Mouse (Mus musculus) bone marrow macrophage, adult 2 months (primary cell): ENCODE data around the gene Kmt2e. TPM values are rescaled to one million over a fixed set of nuclear protein-coding genes. Genes with fewer than 3 reads are reported as not detected.
A peak's percentile ranks its signal among the peaks of the same experiment; 100 is the strongest.

ENCODE experiments used
- H3K27ac ChIP-seq: 2 replicates; pipeline ENCODE4 v1.5.1; 2012; ENCODE audit warnings: low read depth, low read length; ENCODE audit not compliant: insufficient read depth
- H3K4me1 ChIP-seq: 2 replicates; pipeline ENCODE4 v1.6.1; 2012; ENCODE audit warnings: low read length; ENCODE audit not compliant: control insufficient read depth, insufficient read depth
- H3K4me3 ChIP-seq: 2 replicates; pipeline ENCODE4 v1.5.1; 2012; ENCODE audit warnings: mild to moderate bottlenecking, low read length, moderate library complexity; ENCODE audit not compliant: insufficient read depth
- CTCF ChIP-seq: IDR thresholded peaks from 2 replicates; pipeline ENCODE4 v1.5.1; 2012; ENCODE audit warnings: low read depth, mild to moderate bottlenecking, low read length, moderate library complexity
- POLR2A ChIP-seq: IDR thresholded peaks from 2 replicates; pipeline ENCODE4 v1.6.1; 2012; ENCODE audit warnings: mild to moderate bottlenecking, low read depth, low read length, borderline replicate concordance
- polyA plus RNA-seq: library from polyadenylated mRNA; stranded (reverse); fragments of >200 nt; gene quantifications from 2 replicates; pipeline ENCODE4 v1.2.4, GENCODE M21; 2012; ENCODE audit not compliant: missing spikeins, insufficient read depth, insufficient read length

Gene Kmt2e
- polyA plus RNA-seq, 1 experiment, result 70.5 TPM

DNA sequence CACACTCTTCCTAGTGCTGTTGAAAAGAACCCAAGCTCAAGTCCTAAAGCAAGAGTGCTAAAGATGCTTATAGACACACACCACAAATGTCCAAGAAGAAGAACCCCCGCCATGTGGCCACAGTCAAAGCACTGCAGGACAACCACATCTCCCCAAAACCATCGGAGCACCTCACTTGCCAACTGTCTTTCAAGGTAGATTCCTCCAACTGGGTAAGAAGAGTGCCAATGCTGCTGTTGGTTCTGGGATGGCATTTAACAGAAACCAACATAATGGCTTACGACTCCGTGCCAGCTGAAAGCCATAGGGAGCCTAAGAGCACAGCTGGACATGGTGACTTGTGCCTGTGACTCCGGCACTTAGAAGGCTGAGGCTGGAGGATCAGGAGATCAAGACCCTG is 77.2 kb downstream of the Kmt2e start:
- TF ChIP-seq CTCF (no peak), POLR2A (no peak)
- Histone ChIP-seq H3K27ac (no peak overlapping the region), H3K4me3 (no peak overlapping the region), H3K4me1 (no peaks in the 10 kb centered on the region)

DNA sequence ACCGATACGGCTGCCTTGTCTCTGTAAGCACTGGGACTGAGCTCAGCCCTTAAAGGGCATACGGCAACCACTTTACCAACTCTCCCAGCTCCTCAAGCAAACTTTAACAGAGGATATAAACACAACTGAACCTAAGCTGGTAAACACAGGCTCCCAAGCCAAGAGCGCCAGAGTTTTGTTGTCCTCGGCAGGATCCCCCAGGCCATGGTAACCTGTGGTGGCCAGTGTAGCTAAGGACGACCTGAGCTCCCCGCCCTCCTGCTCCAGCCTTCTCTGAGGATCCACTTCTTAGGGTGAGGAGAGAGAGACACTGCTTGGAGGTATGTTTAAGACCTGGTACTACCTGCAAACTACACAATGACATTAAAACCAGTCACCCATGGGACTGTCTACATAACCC is 78.3 kb downstream of the Kmt2e start:
- H3K4me1 ChIP-seq, result no peaks in the 10 kb centered on the region
- H3K27ac ChIP-seq, result no peak overlapping the region
- no peak overlapping the region for H3K4me3 ChIP-seq
- TF ChIP-seq POLR2A (no peak), CTCF (no peak)

DNA sequence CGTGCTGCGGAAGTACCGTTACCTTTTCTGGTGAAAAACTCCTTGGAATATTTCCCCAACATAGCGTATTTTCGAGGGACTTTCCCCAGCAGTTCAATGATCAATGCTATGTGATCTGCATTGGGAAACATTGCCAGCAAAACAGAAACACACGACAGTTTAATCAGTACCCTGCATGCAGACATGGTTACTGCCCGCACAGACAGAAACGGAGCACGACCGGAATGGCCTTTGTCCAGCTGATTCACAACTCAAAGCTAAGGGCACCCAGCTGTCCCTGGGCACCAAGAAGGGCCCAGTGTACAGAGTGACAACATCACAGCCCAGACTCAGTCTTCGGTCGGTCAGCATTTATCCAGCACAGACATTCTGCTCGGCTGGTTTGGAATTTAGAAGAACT is 79.2 kb downstream of the Kmt2e start:
- Histone ChIP-seq H3K27ac (no peak overlapping the region), H3K4me1 (peaks cover under 1% of the 10 kb centered on the region), H3K4me3 (no peak overlapping the region)
- TF ChIP-seq CTCF (no peak), POLR2A (no peak)

DNA sequence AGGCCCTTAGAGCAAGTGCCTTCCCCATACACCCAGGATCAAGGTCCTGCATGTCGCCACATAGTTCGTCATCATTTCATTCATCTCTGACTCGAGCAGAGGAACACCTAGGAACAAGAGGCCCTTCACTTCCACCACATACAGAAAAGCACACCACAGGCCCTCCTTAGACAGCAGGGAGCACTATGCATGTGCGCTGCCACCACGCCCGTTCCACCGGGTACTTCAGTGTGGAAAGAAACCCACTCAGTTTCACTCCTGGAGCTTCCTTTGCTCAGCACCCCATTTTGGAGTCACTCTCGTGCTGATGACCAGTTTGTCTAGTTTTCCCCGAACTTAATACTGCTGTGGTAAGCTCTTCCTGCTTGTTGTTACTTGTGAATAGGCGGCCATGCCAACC is 80.8 kb downstream of the Kmt2e start:
- TF ChIP-seq CTCF (no peak), POLR2A (no peak)
- Histone ChIP-seq H3K27ac (no peak overlapping the region), H3K4me1 (peaks cover 16% of the 10 kb centered on the region), H3K4me3 (no peak overlapping the region)

DNA sequence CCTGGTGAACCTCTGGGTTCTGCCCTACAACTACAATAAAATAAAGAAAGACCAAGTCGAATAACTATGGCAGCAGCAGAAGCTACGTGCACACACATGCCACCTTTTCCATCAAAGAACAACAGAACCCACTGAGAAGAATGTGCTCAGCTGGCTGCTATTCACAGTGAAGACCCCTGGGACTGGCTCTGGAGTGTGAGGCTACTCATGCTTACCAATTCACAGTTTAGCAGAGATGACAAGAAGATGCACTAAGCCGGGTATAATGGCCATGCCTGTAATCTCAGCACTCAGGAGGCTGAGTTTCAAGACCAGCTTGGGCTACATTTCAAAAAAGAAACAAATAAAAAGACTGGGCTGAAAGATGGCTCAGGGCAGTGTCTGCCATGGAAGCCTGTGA is 82.7 kb downstream of the Kmt2e start:
- H3K4me3 ChIP-seq, result no peak overlapping the region
- H3K27ac ChIP-seq, result no peak overlapping the region
- peaks cover 20% of the 10 kb centered on the region for H3K4me1 ChIP-seq
- TF ChIP-seq POLR2A (no peak), CTCF (no peak)

DNA sequence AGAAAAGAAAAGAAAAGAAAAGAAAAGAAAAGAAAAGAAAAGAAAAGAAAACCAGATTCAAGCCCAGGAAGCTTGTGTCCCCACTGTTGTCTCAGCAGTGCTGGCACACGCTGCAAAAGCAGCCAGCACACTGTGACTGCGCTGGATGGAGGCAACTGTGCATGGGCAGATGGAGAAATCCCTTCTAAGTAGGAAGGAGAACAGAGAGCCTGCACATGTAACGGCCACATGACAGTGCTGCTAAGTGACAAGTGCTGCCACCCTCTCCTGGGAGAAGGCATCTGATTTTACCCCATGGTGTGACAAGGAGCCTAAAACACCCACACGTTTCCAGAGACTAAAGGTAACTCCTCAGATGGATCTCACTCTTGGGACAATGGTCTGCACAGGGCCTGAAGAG is 83.6 kb downstream of the Kmt2e start:
- TF ChIP-seq POLR2A, result no peak
- no peak for TF ChIP-seq CTCF
- no peak overlapping the region for H3K4me3 ChIP-seq
- H3K4me1 ChIP-seq, result peaks cover 23% of the 10 kb centered on the region

DNA sequence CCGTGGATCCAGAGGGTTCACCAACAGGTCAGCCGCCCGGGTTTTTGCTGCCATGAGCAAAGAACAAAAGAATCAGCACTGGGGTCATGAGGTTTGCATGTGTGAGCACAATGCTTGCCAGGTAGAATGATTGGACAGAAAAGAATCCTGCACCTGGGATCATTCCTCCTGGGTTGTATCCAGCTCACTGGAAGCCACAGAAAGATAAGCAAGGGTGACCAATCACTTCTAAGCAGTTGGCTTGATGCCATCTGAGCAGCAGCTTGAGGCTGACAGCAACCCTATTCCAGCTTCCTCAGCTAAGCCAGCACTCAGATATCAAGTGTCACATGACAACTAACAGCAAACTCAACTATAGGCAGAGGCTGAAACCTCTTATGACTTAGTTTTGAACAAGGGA is 84.4 kb downstream of the Kmt2e start:
- no peak overlapping the region for H3K4me3 ChIP-seq
- TF ChIP-seq CTCF (no peak), POLR2A (no peak)
- peaks cover 23% of the 10 kb centered on the region for H3K4me1 ChIP-seq
- H3K27ac ChIP-seq, result peak overlapping the region; percentile 62

More for the DNA sequence above, 83.6 kb downstream of the Kmt2e start:
- no peak overlapping the region for H3K27ac ChIP-seq

DNA sequence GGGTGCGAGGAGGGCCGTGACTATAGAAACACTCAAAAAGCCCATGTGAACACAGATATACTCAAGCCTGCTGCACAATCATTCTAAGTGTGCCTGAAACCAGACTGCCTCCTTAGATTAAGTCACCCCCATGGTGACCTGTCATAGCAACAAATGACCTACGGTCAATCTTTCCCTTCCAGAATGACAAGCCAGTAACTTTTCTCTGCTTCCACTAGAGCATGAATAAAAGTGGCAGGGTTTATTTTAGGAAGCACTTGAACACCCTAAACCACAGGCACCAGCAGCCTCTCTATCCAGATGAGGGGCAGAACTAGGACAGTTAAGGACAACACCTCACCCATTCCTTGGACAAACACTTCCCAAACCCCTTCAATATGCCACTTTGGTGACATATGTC is 85.4 kb downstream of the Kmt2e start:
- TF ChIP-seq CTCF (no peak), POLR2A (no peak)

DNA sequence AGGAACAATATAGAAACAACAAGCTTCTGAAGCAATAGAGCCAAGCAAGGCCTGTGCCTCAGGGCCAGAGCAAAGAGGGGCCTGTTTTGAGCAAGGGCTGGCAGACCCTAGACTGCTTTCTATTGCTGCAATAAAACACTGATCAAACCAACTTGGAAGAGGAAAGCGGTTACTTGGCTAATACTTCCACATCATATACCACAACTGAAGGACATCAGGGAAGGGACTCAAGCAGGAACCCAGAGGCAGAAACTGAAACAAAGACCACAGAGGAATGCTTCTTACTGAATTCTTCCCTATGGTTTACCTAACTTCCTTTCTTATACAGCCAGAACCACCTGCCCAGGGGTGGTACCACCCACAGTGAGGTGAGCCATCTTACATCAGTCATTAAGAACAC is 87.4 kb downstream of the Kmt2e start:
- H3K4me3 ChIP-seq, result no peak overlapping the region
- H3K4me1 ChIP-seq, result peaks cover 33% of the 10 kb centered on the region
- TF ChIP-seq POLR2A, result no peak
- TF ChIP-seq CTCF, result no peak

More for the DNA sequence above, 85.4 kb downstream of the Kmt2e start:
- Histone ChIP-seq H3K27ac (peak overlapping the region; percentile 62; the same call in 1 of the 2 replicates), H3K4me3 (no peak overlapping the region), H3K4me1 (peaks cover 23% of the 10 kb centered on the region)

DNA sequence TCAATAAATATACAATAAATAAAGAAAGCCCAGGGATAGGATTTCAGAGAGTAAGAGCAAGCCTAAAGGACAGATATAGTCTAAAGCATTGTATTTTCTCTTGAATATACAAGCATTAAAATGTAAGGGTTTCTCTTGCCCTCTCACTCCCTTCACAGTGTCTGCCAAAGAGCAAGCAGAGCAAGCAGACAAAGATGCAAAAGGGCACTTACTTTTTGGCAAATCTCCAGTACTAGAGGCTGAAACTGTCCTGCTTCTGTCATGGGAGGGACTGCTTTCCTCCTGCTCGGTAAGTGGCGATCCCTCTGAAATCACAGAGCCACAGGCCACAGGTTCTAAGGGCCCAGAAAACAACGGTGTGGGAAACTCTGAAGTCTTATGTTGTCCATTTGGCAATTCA is 89.7 kb downstream of the Kmt2e start:
- H3K27ac ChIP-seq, result no peak overlapping the region
- H3K4me3 ChIP-seq, result no peak overlapping the region
- TF ChIP-seq CTCF, result no peak
- TF ChIP-seq POLR2A, result no peak
- peaks cover 40% of the 10 kb centered on the region for H3K4me1 ChIP-seq

More for the DNA sequence above, 87.4 kb downstream of the Kmt2e start:
- H3K27ac ChIP-seq, result no peak overlapping the region

DNA sequence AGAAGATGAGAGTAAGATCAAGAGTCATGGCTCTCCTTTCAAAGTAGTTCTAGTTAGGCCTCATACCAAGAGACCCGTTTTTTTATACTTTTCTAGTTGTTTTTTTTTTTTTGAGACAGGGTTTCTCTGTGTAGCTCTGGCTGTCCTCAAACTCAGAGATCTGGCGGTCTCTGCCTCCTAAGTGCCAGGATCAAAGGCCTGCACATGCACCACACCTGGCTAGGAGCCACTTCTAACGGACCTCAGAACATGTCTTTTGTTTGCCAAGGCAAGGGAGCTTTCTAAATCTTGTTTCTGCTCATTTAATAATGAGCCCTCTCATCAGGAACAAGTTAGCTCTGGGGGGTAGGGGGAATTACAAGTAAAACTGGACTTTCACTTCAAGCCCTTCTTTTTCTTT is 90.4 kb downstream of the Kmt2e start:
- peaks cover 34% of the 10 kb centered on the region for H3K4me1 ChIP-seq
- H3K4me3 ChIP-seq, result no peak overlapping the region
- H3K27ac ChIP-seq, result no peak overlapping the region
- no peak for TF ChIP-seq POLR2A
- no peak for TF ChIP-seq CTCF
